Mouse (Mus musculus) frontal cortex, postnatal 25 days (tissue): ENCODE measurements around the gene Kdm4a.

Source experiments
- DNase-seq, 2 experiments: peaks; one replicate each; pipeline ENCODE4 v3.0.0; 2022; ENCODE audit warnings: low spot score in 2 of 2

Kdm4a gene

GRCm38 (mm10) chr4:118116098-118116497 is 63.7 kb downstream of the Kdm4a start:
- no peak for DNase-seq

- no peak for DNase-seq
Observed at GRCm38 (mm10) chr4:118115132-118115531, 64.7 kb downstream of the Kdm4a start.

GRCm38 (mm10) chr4:118112601-118113000 is 67.2 kb downstream of the Kdm4a start:
- DNase-seq = no peak

GRCm38 (mm10) chr4:118109649-118110048 is 70.2 kb downstream of the Kdm4a start:
- no peak for DNase-seq

GRCm38 (mm10) chr4:118108779-118109178 is 71.1 kb downstream of the Kdm4a start:
- no peak for DNase-seq

GRCm38 (mm10) chr4:118105256-118106053 is 74.4 kb downstream of the Kdm4a start:
- no peak for DNase-seq

GRCm38 (mm10) chr4:118103280-118103830 is 76.5 kb downstream of the Kdm4a start:
- no peak for DNase-seq

GRCm38 (mm10) chr4:118101497-118101896 is 78.3 kb downstream of the Kdm4a start:
- DNase-seq = no peak

- DNase-seq = no peak
Observed at GRCm38 (mm10) chr4:118099637-118100364, 80.0 kb downstream of the Kdm4a start.

- no peak for DNase-seq
Observed at GRCm38 (mm10) chr4:118098571-118098970, 81.3 kb downstream of the Kdm4a start.

- DNase-seq = no peak
Observed at GRCm38 (mm10) chr4:118096069-118096468, 83.8 kb downstream of the Kdm4a start.

- no peak for DNase-seq
Observed at GRCm38 (mm10) chr4:118092784-118093457, 86.9 kb downstream of the Kdm4a start.

GRCm38 (mm10) chr4:118090449-118090848 is 89.4 kb downstream of the Kdm4a start:
- no peak for DNase-seq

GRCm38 (mm10) chr4:118089939-118090338 is 89.9 kb downstream of the Kdm4a start:
- no peak for DNase-seq

GRCm38 (mm10) chr4:118088771-118089170 is 91.1 kb downstream of the Kdm4a start:
- DNase-seq = no peak
